Mouse (Mus musculus) liver, embryonic 12.5 days (tissue): ENCODE data around the gene Dnah11. TPM values are rescaled to one million over a fixed set of nuclear protein-coding genes. Genes with fewer than 3 reads are reported as not detected.

Source experiments
- ATAC-seq: fragments of 200-750 bp; cut with Nextera tagmentation; 2 replicates; pipeline ENCODE4 v1.8.0; 2017; ENCODE audit warnings: moderate number of reproducible peaks, mild to moderate bottlenecking, moderate library complexity
- H3K27ac ChIP-seq: fragments of 300-500 bp; sonication (generic); 2 replicates; pipeline ENCODE4 v1.5.1; 2016; ENCODE audit warnings: mild to moderate bottlenecking
- H3K27me3 ChIP-seq: fragments of 300-500 bp; sonication (generic); replicated peaks from 2 replicates; pipeline ENCODE4 v1.6.1; 2016; ENCODE audit warnings: mild to moderate bottlenecking, moderate library complexity
- H3K36me3 ChIP-seq: fragments of 300-500 bp; sonication (generic); 2 replicates; pipeline ENCODE4 v1.6.1; 2016; ENCODE audit warnings: mild to moderate bottlenecking, moderate library complexity
- H3K4me1 ChIP-seq: fragments of 300-500 bp; sonication (generic); 2 replicates; pipeline ENCODE4 v1.6.1; 2016
- H3K4me2 ChIP-seq: fragments of 300-500 bp; sonication (generic); 2 replicates; pipeline ENCODE4 v1.6.1; 2016; ENCODE audit warnings: mild to moderate bottlenecking, moderate library complexity
- H3K4me3 ChIP-seq: fragments of 300-500 bp; sonication (generic); 2 replicates; pipeline ENCODE4 v1.5.1; 2016; ENCODE audit warnings: mild to moderate bottlenecking, moderate library complexity
- H3K9ac ChIP-seq: fragments of 300-500 bp; sonication (generic); 2 replicates; pipeline ENCODE4 v1.6.1; 2016; ENCODE audit warnings: mild to moderate bottlenecking, moderate library complexity
- H3K9me3 ChIP-seq: fragments of 300-500 bp; sonication (generic); replicated peaks from 2 replicates; pipeline ENCODE4 v1.6.1; 2016; ENCODE audit warnings: mild to moderate bottlenecking, moderate library complexity
- WGBS: fragments of 180-500 bp; shearing (Covaris S2); methylation state at CpG from one replicate; pipeline ENCODE4 v1.1.7; 2016; ENCODE audit not compliant: insufficient replicate concordance; 5-methylcytosine and 5-hydroxymethylcytosine counted together
- polyA plus RNA-seq: library from polyadenylated mRNA; unstranded; fragments of >200 nt; fragmentation: Nextera tagmentation; extraction: Ambion mirVana; gene quantifications from 2 replicates; pipeline ENCODE4 v1.2.1, GENCODE M21; 2016

Dnah11 gene
- polyA plus RNA-seq, 1 experiment from 2014 or later = 0.05 TPM

- Histone ChIP-seq H3K9me3 (no peaks in the 10 kb centered on the region), H3K27ac (no peak overlapping the region), H3K4me1 (no peaks in the 10 kb centered on the region), H3K36me3 (no peaks in the 10 kb centered on the region), H3K27me3 (no peaks in the 10 kb centered on the region), H3K4me3 (no peak overlapping the region), H3K4me2 (no peak overlapping the region), H3K9ac (no peak overlapping the region)
- 73% methylated on average over 1 of the region's 1 CpGs for WGBS
- ATAC-seq = no peak
Observed at GRCm38 (mm10) chr12:118034990-118035389, 163.9 kb downstream of the Dnah11 start.

- Histone ChIP-seq H3K4me3 (no peak overlapping the region), H3K4me1 (no peaks in the 10 kb centered on the region), H3K4me2 (no peak overlapping the region), H3K27ac (no peak overlapping the region), H3K9ac (no peak overlapping the region), H3K27me3 (no peaks in the 10 kb centered on the region), H3K36me3 (no peaks in the 10 kb centered on the region), H3K9me3 (no peaks in the 10 kb centered on the region)
- ATAC-seq = no peak
- 58% methylated on average over 4 of the region's 4 CpGs for WGBS
Observed at GRCm38 (mm10) chr12:118025771-118026170, 173.1 kb downstream of the Dnah11 start.

GRCm38 (mm10) chr12:118018936-118019335 lies 179.9 kb downstream of the Dnah11 start:
- ATAC-seq = peak; percentile 46; the same call in 1 of the 2 replicates
- no peaks in the 10 kb centered on the region for H3K27me3 ChIP-seq
- WGBS = 33% methylated on average over 6 of the region's 6 CpGs
- H3K4me2 ChIP-seq = no peak overlapping the region
- no peak overlapping the region for H3K27ac ChIP-seq
- H3K4me1 ChIP-seq = 0 out of 2 replicates have a peak, but pooled peaks cover 4% of the 10 kb centered on the region
- H3K36me3 ChIP-seq = no peaks in the 10 kb centered on the region
- H3K4me3 ChIP-seq = no peak overlapping the region
- no peak overlapping the region for H3K9ac ChIP-seq
- no peaks in the 10 kb centered on the region for H3K9me3 ChIP-seq

GRCm38 (mm10) chr12:118013872-118014271 lies 185.0 kb downstream of the Dnah11 start:
- WGBS = 66% methylated on average over 3 of the region's 3 CpGs
- Histone ChIP-seq H3K27ac (no peak overlapping the region), H3K9ac (no peak overlapping the region), H3K36me3 (no peaks in the 10 kb centered on the region), H3K9me3 (no peaks in the 10 kb centered on the region), H3K4me2 (no peak overlapping the region), H3K4me1 (no peaks in the 10 kb centered on the region), H3K27me3 (no peaks in the 10 kb centered on the region), H3K4me3 (no peak overlapping the region)
- ATAC-seq = no peak

GRCm38 (mm10) chr12:118011921-118012320 lies 186.9 kb downstream of the Dnah11 start:
- H3K4me1 ChIP-seq = no peaks in the 10 kb centered on the region
- ATAC-seq = no peak
- H3K36me3 ChIP-seq = no peaks in the 10 kb centered on the region
- H3K27me3 ChIP-seq = no peaks in the 10 kb centered on the region
- H3K4me3 ChIP-seq = no peak overlapping the region
- no peak overlapping the region for H3K27ac ChIP-seq
- WGBS = 65% methylated on average over 8 of the region's 8 CpGs
- no peaks in the 10 kb centered on the region for H3K9me3 ChIP-seq
- no peak overlapping the region for H3K4me2 ChIP-seq
- H3K9ac ChIP-seq = no peak overlapping the region

GRCm38 (mm10) chr12:117994938-117995337 lies 203.9 kb downstream of the Dnah11 start:
- no peak overlapping the region for H3K4me3 ChIP-seq
- H3K9ac ChIP-seq = no peak overlapping the region
- peaks cover 7% of the 10 kb centered on the region; the same call in 1 of the 2 replicates for H3K27me3 ChIP-seq
- no peak overlapping the region for H3K27ac ChIP-seq
- WGBS = 65% methylated on average over 9 of the region's 9 CpGs
- ATAC-seq = no peak
- H3K36me3 ChIP-seq = no peaks in the 10 kb centered on the region
- no peaks in the 10 kb centered on the region for H3K4me1 ChIP-seq
- no peak overlapping the region for H3K4me2 ChIP-seq
- no peaks in the 10 kb centered on the region for H3K9me3 ChIP-seq

- 3% methylated on average over 7 of the region's 7 CpGs for WGBS
- no peaks in the 10 kb centered on the region for H3K36me3 ChIP-seq
- H3K4me2 ChIP-seq = no peak overlapping the region
- H3K27ac ChIP-seq = no peak overlapping the region
- H3K9ac ChIP-seq = no peak overlapping the region
- peaks cover 10% of the 10 kb centered on the region; the same call in 1 of the 2 replicates for H3K27me3 ChIP-seq
- peak; percentile 78 for ATAC-seq
- H3K4me1 ChIP-seq = peaks cover 9% of the 10 kb centered on the region; the same call in 1 of the 2 replicates
- no peak overlapping the region for H3K4me3 ChIP-seq
- H3K9me3 ChIP-seq = no peaks in the 10 kb centered on the region
Observed at GRCm38 (mm10) chr12:117993499-117993898, 205.3 kb downstream of the Dnah11 start.

- H3K9ac ChIP-seq = no peak overlapping the region
- peaks cover 10% of the 10 kb centered on the region; the same call in 1 of the 2 replicates for H3K27me3 ChIP-seq
- H3K4me2 ChIP-seq = peak overlapping the region; percentile 32
- H3K27ac ChIP-seq = no peak overlapping the region
- no peak overlapping the region for H3K4me3 ChIP-seq
- 13% methylated on average over 11 of the region's 11 CpGs for WGBS
- peak; percentile 40; the same call in 1 of the 2 replicates for ATAC-seq
- no peaks in the 10 kb centered on the region for H3K36me3 ChIP-seq
- peaks cover 9% of the 10 kb centered on the region; the same call in 1 of the 2 replicates for H3K4me1 ChIP-seq
- H3K9me3 ChIP-seq = no peaks in the 10 kb centered on the region
Observed at GRCm38 (mm10) chr12:117989018-117989828, 209.6 kb downstream of the Dnah11 start.

GRCm38 (mm10) chr12:117980315-117980714 lies 218.5 kb downstream of the Dnah11 start:
- Histone ChIP-seq H3K9me3 (no peaks in the 10 kb centered on the region), H3K4me2 (no peak overlapping the region), H3K9ac (no peak overlapping the region), H3K4me3 (no peak overlapping the region), H3K27me3 (no peaks in the 10 kb centered on the region), H3K36me3 (no peaks in the 10 kb centered on the region), H3K4me1 (no peaks in the 10 kb centered on the region), H3K27ac (no peak overlapping the region)
- ATAC-seq = no peak
- WGBS = 26% methylated on average over 3 of the region's 3 CpGs

GRCm38 (mm10) chr12:117973712-117974111 lies 225.1 kb downstream of the Dnah11 start:
- Histone ChIP-seq H3K9ac (no peak overlapping the region), H3K4me2 (no peak overlapping the region), H3K27ac (no peak overlapping the region), H3K36me3 (no peaks in the 10 kb centered on the region), H3K4me1 (no peaks in the 10 kb centered on the region), H3K9me3 (no peaks in the 10 kb centered on the region), H3K4me3 (no peak overlapping the region), H3K27me3 (no peaks in the 10 kb centered on the region)
- ATAC-seq = no peak

- 59% methylated on average over 2 of the region's 2 CpGs for WGBS
- Histone ChIP-seq H3K4me3 (no peak overlapping the region), H3K4me2 (no peak overlapping the region), H3K9ac (no peak overlapping the region), H3K27ac (no peak overlapping the region), H3K4me1 (no peaks in the 10 kb centered on the region), H3K27me3 (no peaks in the 10 kb centered on the region), H3K36me3 (no peaks in the 10 kb centered on the region), H3K9me3 (no peaks in the 10 kb centered on the region)
- no peak for ATAC-seq
Observed at GRCm38 (mm10) chr12:117962698-117963097, 236.1 kb downstream of the Dnah11 start.

GRCm38 (mm10) chr12:117959213-117959612 lies 239.6 kb downstream of the Dnah11 start:
- H3K4me3 ChIP-seq = no peak overlapping the region
- no peaks in the 10 kb centered on the region for H3K27me3 ChIP-seq
- H3K36me3 ChIP-seq = no peaks in the 10 kb centered on the region
- H3K4me2 ChIP-seq = no peak overlapping the region
- H3K9ac ChIP-seq = no peak overlapping the region
- ATAC-seq = no peak
- no peaks in the 10 kb centered on the region for H3K9me3 ChIP-seq
- H3K4me1 ChIP-seq = no peaks in the 10 kb centered on the region
- H3K27ac ChIP-seq = no peak overlapping the region
